Mouse (Mus musculus) liver, embryonic 14.5 days (tissue): ENCODE results near the gene Bmp8a. TPM values are rescaled to one million over a fixed set of nuclear protein-coding genes. Genes with fewer than 3 reads are reported as not detected.

Experiments
- ATAC-seq: fragments of 200-750 bp; cut with Nextera tagmentation; 2 replicates; pipeline ENCODE4 v1.8.0; 2017; ENCODE audit warnings: moderate number of reproducible peaks, mild to moderate bottlenecking, moderate library complexity; ENCODE audit not compliant: insufficient read depth
- DNase-seq, 3 experiments: peaks; one replicate each; pipeline ENCODE4 v3.0.0-alpha.2; 2012 to 2013; ENCODE audit warnings: low read depth in 3 of 3, low spot score in 3 of 3
- H3K27ac ChIP-seq: fragments of 300-500 bp; sonication (generic); 2 replicates; pipeline ENCODE4 v1.5.1; 2014; ENCODE audit warnings: moderate library complexity, mild to moderate bottlenecking, control low read depth, inconsistent platforms
- H3K27me3 ChIP-seq: fragments of 300-500 bp; sonication (generic); 2 replicates; pipeline ENCODE4 v1.6.1; 2014; ENCODE audit warnings: mild to moderate bottlenecking, low read length, moderate library complexity; ENCODE audit not compliant: control insufficient read depth, insufficient read depth
- H3K36me3 ChIP-seq: fragments of 300-500 bp; sonication (generic); replicated peaks from 2 replicates; pipeline ENCODE4 v1.6.1; 2014; ENCODE audit warnings: low read depth; ENCODE audit not compliant: control insufficient read depth, insufficient read depth
- H3K4me1 ChIP-seq, 2 experiments: fragments of 200-500 bp in 1 of 2; fragments of 300-500 bp in 1 of 2; sonication (generic) in 1 of 2; replicated peaks; 2 replicates each; pipeline ENCODE4 v1.6.1; 2012 to 2014; ENCODE audit warnings: antibody characterized with exemption in 1 of 2, inconsistent platforms in 1 of 2, low read length in 1 of 2; ENCODE audit not compliant: control insufficient read depth in 2 of 2, insufficient read depth in 2 of 2
- H3K4me2 ChIP-seq: fragments of 300-500 bp; sonication (generic); 2 replicates; pipeline ENCODE4 v1.6.1; 2014; ENCODE audit warnings: low read depth, mild to moderate bottlenecking, control low read depth, moderate library complexity
- H3K4me3 ChIP-seq, 2 experiments: fragments of 200-500 bp in 1 of 2; fragments of 300-500 bp in 1 of 2; sonication (generic) in 1 of 2; 2 replicates each; pipeline ENCODE4 v1.5.1; 2012 to 2014; ENCODE audit warnings: low read depth in 2 of 2, low read length in 2 of 2, mild to moderate bottlenecking in 2 of 2, control low read depth in 1 of 2, inconsistent platforms in 1 of 2, moderate library complexity in 1 of 2; ENCODE audit not compliant: insufficient read depth in 1 of 2
- H3K9ac ChIP-seq: fragments of 300-500 bp; sonication (generic); replicated peaks from 2 replicates; pipeline ENCODE4 v1.6.1; 2014; ENCODE audit warnings: mild to moderate bottlenecking, control low read depth, moderate library complexity
- H3K9me3 ChIP-seq: fragments of 300-500 bp; sonication (generic); 2 replicates; pipeline ENCODE4 v1.6.1; 2016; ENCODE audit warnings: low read length, mixed read lengths; ENCODE audit not compliant: control insufficient read depth
- CTCF ChIP-seq: IDR thresholded peaks from 2 replicates; pipeline ENCODE4 v1.5.1; 2016; ENCODE audit warnings: antibody characterized with exemption, low read depth, control low read depth
- EP300 ChIP-seq: IDR thresholded peaks from 2 replicates; pipeline ENCODE4 v1.6.1; 2016; ENCODE audit warnings: antibody characterized with exemption, low read depth
- WGBS: fragments of 180-500 bp; shearing (Covaris S2); extraction: QIAGEN DNeasy Blood & Tissue Kit; methylation state at CpG from one replicate; pipeline ENCODE4 v1.1.7; 2014; ENCODE audit not compliant: insufficient replicate concordance; 5-methylcytosine and 5-hydroxymethylcytosine counted together
- polyA plus RNA-seq, 2 experiments: library from polyadenylated mRNA; depleted of rRNA in 1 of 2; stranded (reverse) in 1 of 2; unstranded in 1 of 2; fragments of >200 nt; fragmentation: Nextera tagmentation in 1 of 2; extraction: Ambion mirVana in 1 of 2; gene quantifications; 2 replicates each; pipeline versions ENCODE4 v1.2.1 to v1.2.3; 2012 to 2014

Bmp8a gene
- polyA plus RNA-seq (2012; rRNA removed) (0.08 and 0.14 TPM in 2 replicates), polyA plus RNA-seq (2014; fragmentation: Nextera tagmentation; extraction: Ambion mirVana) (0.16 TPM in 1 of 2 replicates, not detected in the other)

- Histone ChIP-seq H3K27me3 (peaks cover 29% of the 10 kb centered on the region), H3K9me3 (no peaks in the 10 kb centered on the region), H3K9ac (no peak within 1 kb of the TSS), H3K4me2 (peak within 1 kb of the TSS; percentile 83), H3K27ac (no peak within 1 kb of the TSS), H3K4me1 (peaks cover 0 to 3% of the 10 kb centered on the region in 2 experiments; a peak in 1 of 4 replicates), H3K36me3 (no peaks in the 10 kb centered on the region), H3K4me3 (peak within 1 kb of the TSS; percentile 45 to 60)
- no peak for TF ChIP-seq EP300
- TF ChIP-seq CTCF, result no peak
- DNase-seq, result peak; percentile 28 to 46 (median 37)
- ATAC-seq, result peak; percentile 82
- WGBS, result 1% methylated on average over 65 of the region's 65 CpGs
These were observed at the start of gene Bmp8a for GRCm38 (mm10) chr4:123342642-123343470. TSS of gene Bmp8a (minus strand) at chr4:123343252.

GRCm38 (mm10) chr4:123392187-123392586 is 49.1 kb upstream of the Bmp8a start:
- WGBS, result 84% methylated on average over 1 of the region's 1 CpGs
- no peaks in the 10 kb centered on the region for H3K4me1 ChIP-seq
- ATAC-seq, result no peak
- H3K9ac ChIP-seq, result no peak overlapping the region
- no peaks in the 10 kb centered on the region for H3K9me3 ChIP-seq
- peak; percentile 78 for TF ChIP-seq CTCF
- TF ChIP-seq EP300, result no peak
- H3K27ac ChIP-seq, result no peak overlapping the region
- H3K4me3 ChIP-seq, result no peak overlapping the region
- H3K36me3 ChIP-seq, result peaks cover 23% of the 10 kb centered on the region
- H3K27me3 ChIP-seq, result no peaks in the 10 kb centered on the region
- no peak overlapping the region for H3K4me2 ChIP-seq
- peak in 2 of 3 experiments; percentile 18 to 22 for DNase-seq

- H3K9me3 ChIP-seq, result no peaks in the 10 kb centered on the region
- no peak overlapping the region for H3K9ac ChIP-seq
- H3K27me3 ChIP-seq, result no peaks in the 10 kb centered on the region
- TF ChIP-seq CTCF (no peak), EP300 (no peak)
- no peak for DNase-seq
- 82% methylated on average over 1 of the region's 1 CpGs for WGBS
- H3K36me3 ChIP-seq, result peaks cover 40% of the 10 kb centered on the region
- H3K4me2 ChIP-seq, result no peak overlapping the region
- H3K4me3 ChIP-seq, result no peak overlapping the region
- no peaks in the 10 kb centered on the region for H3K4me1 ChIP-seq
- H3K27ac ChIP-seq, result no peak overlapping the region
- no peak for ATAC-seq
These were observed 42.0 kb upstream of the Bmp8a start for GRCm38 (mm10) chr4:123385028-123385427.

GRCm38 (mm10) chr4:123383173-123383572 is 40.1 kb upstream of the Bmp8a start:
- Histone ChIP-seq H3K4me2 (no peak overlapping the region), H3K27me3 (no peaks in the 10 kb centered on the region), H3K4me1 (no peaks in the 10 kb centered on the region), H3K36me3 (peaks cover 42% of the 10 kb centered on the region), H3K9ac (no peak overlapping the region), H3K27ac (no peak overlapping the region), H3K4me3 (no peak overlapping the region), H3K9me3 (no peaks in the 10 kb centered on the region)
- TF ChIP-seq CTCF (no peak), EP300 (no peak)
- DNase-seq (no peak), ATAC-seq (no peak)
- 79% methylated on average over 7 of the region's 7 CpGs for WGBS

- no peak for DNase-seq
- 80% methylated on average over 4 of the region's 4 CpGs for WGBS
- Histone ChIP-seq H3K4me3 (no peak overlapping the region), H3K4me1 (no peaks in the 10 kb centered on the region), H3K27me3 (no peaks in the 10 kb centered on the region), H3K4me2 (no peak overlapping the region), H3K9ac (no peak overlapping the region), H3K36me3 (peaks cover 45% of the 10 kb centered on the region), H3K9me3 (no peaks in the 10 kb centered on the region), H3K27ac (no peak overlapping the region)
- ATAC-seq, result no peak
- TF ChIP-seq CTCF, result no peak
- TF ChIP-seq EP300, result no peak
These were observed 39.0 kb upstream of the Bmp8a start for GRCm38 (mm10) chr4:123382051-123382450.
